ENCODE assay signal across 10 mouse cellular contexts in genomic region chr17:73023362-73024107, GRCm38 (mm10).
DNase-seq lines count a peak whose midpoint lies in the region; ATAC-seq and TF ChIP-seq lines count a peak whose summit lies in the region.
"Had no signal": no experiment of that assay in that cellular context is flagged by ENCODE, and none has a peak within 500 bp of the region (broad histone marks: within the 10 kb centered on the region; RNA-seq: fewer than 3 reads in every experiment).

No protein-coding gene starts in this region.

- H3K36me3 ChIP-seq in heart, postnatal 0 days (replicated peaks; ENCODE audit: control insufficient read depth, insufficient read depth, low read length): no peaks in the 10 kb centered on the region
- no peaks in the 10 kb centered on the region for H3K36me3 ChIP-seq in liver, embryonic 12.5 days

- no peak overlapping the region for H3K4me3 ChIP-seq in heart, postnatal 0 days (ENCODE audit: low read depth, low read length)
- no peak overlapping the region for H3K4me3 ChIP-seq in liver, embryonic 12.5 days
- H3K4me3 ChIP-seq: left cerebral cortex, adult 2 months had no signal

- no peak for ATAC-seq in heart, postnatal 0 days (ENCODE audit: insufficient read depth, low read depth)
- no peak for ATAC-seq in erythroblast, adult 5-6 weeks (replicated peaks; ENCODE audit: low FRiP score, poor library complexity, severe bottlenecking)
- no peak for ATAC-seq in liver, embryonic 12.5 days
- ATAC-seq: forebrain, embryonic 14.5 days had no signal

- no peaks in the 10 kb centered on the region for H3K9me3 ChIP-seq in heart, postnatal 0 days (replicated peaks; ENCODE audit: control insufficient read depth, low read length)
- H3K9me3 ChIP-seq in liver, embryonic 12.5 days (replicated peaks): no peaks in the 10 kb centered on the region

- no peak for TF ChIP-seq EP300 in heart, postnatal 0 days (IDR thresholded peaks at IDR 0.05; ENCODE audit: low read depth)

- H3K27ac ChIP-seq in heart, postnatal 0 days (ENCODE audit: low read depth): peak overlapping the region; percentile 97
- H3K27ac ChIP-seq in liver, embryonic 12.5 days: no peak overlapping the region
- H3K27ac ChIP-seq: left cerebral cortex, adult 2 months had no signal

- H3K27me3 ChIP-seq in heart, postnatal 0 days (ENCODE audit: control insufficient read depth, insufficient read depth, low read length): no peaks in the 10 kb centered on the region
- H3K27me3 ChIP-seq in liver, embryonic 12.5 days (replicated peaks): no peaks in the 10 kb centered on the region

- 26% methylated on average over 10 of the region's 10 CpGs for WGBS in heart, postnatal 0 days
- 56% methylated on average over 10 of the region's 10 CpGs for WGBS in liver, embryonic 12.5 days (ENCODE audit: insufficient replicate concordance)

- peak; percentile 16 for DNase-seq in lung, postnatal 25 days (ENCODE audit: low spot score)
- DNase-seq in lung, postnatal 14 days: no peak
- peak; percentile 27 to 31 for DNase-seq in heart, adult 9 months (ENCODE audit: low spot score in 2 of 2)
- peak; percentile 51 for DNase-seq in heart, postnatal 0 days (ENCODE audit: low spot score)
- peak; percentile 79 for DNase-seq in thymus, postnatal 0 days (ENCODE audit: low spot score)
- DNase-seq: cerebellum, adult 11 months had no signal

- no peak overlapping the region for H3K4me2 ChIP-seq in heart, postnatal 0 days (ENCODE audit: low read depth, low read length)
- H3K4me2 ChIP-seq in liver, embryonic 12.5 days: no peak overlapping the region

- TF ChIP-seq CTCF in heart, postnatal 0 days (IDR thresholded peaks at IDR 0.05; ENCODE audit: low read depth): no peak

- H3K4me1 ChIP-seq in heart, postnatal 0 days (ENCODE audit: control insufficient read depth, insufficient read depth): peaks cover 23% of the 10 kb centered on the region
- H3K4me1 ChIP-seq in liver, embryonic 12.5 days: no peaks in the 10 kb centered on the region

- peak overlapping the region; percentile 38; the same call in 1 of the 2 replicates for H3K9ac ChIP-seq in heart, postnatal 0 days (replicated peaks; ENCODE audit: low read depth, low read length)
- no peak overlapping the region for H3K9ac ChIP-seq in liver, embryonic 12.5 days
